Mouse (Mus musculus): ENCODE data around the gene Fbxl8. TPM values are rescaled to one million over a fixed set of nuclear protein-coding genes. Genes with fewer than 3 reads are reported as not detected.
A peak's percentile ranks its signal among the peaks of the same experiment; 100 is the strongest.

The Fbxl8 gene
- total and polyA plus RNA-seq, 2 experiments from 2014 or later = 1.2 to 3.1 TPM

- Histone ChIP-seq H3K36me3 (ENCODE audit: insufficient read depth, low read length) (no peaks in the 10 kb centered on the region), H3K4me2 (ENCODE audit: low read depth, low read length) (no peak overlapping the region), H3K4me1 (ENCODE audit: insufficient read depth, low read length) (peaks cover 17% of the 10 kb centered on the region), H3K27me3 (ENCODE audit: insufficient read depth, low read length) (peaks cover 34% of the 10 kb centered on the region), H3K9me3 (ENCODE audit: low read length) (no peaks in the 10 kb centered on the region), H3K9ac (replicated peaks; ENCODE audit: low read length) (no peak overlapping the region), H3K4me3 (ENCODE audit: low read length) (no peak overlapping the region), H3K27ac (no peak overlapping the region)
- WGBS = 18% methylated on average over 13 of the region's 13 CpGs
- TF ChIP-seq CTCF (IDR thresholded peaks at IDR 0.05; ENCODE audit: low read depth) = no peak
- ATAC-seq = no peak
- no peak for DNase-seq (ENCODE audit: low spot score)
Measured at GRCm38 (mm10) chr8:105266775-105267174, 2.3 kb downstream of the Fbxl8 start.

- Histone ChIP-seq H3K4me1 (ENCODE audit: insufficient read depth, low read length) (peaks cover 17% of the 10 kb centered on the region), H3K36me3 (ENCODE audit: insufficient read depth, low read length) (no peaks in the 10 kb centered on the region), H3K4me2 (ENCODE audit: low read depth, low read length) (peak overlapping the region; percentile 85), H3K27ac (peak overlapping the region; percentile 41; the same call in 1 of the 2 replicates), H3K27me3 (ENCODE audit: insufficient read depth, low read length) (peaks cover 45% of the 10 kb centered on the region), H3K9me3 (ENCODE audit: low read length) (no peaks in the 10 kb centered on the region), H3K4me3 (ENCODE audit: low read length) (peak overlapping the region; percentile 46), H3K9ac (replicated peaks; ENCODE audit: low read length) (peak overlapping the region; percentile 54)
- WGBS = under 1% methylated on average over 53 of the region's 65 CpGs
- DNase-seq (ENCODE audit: low spot score) (peak; percentile 97), ATAC-seq (peak; percentile 90)
- TF ChIP-seq CTCF (IDR thresholded peaks at IDR 0.05; ENCODE audit: low read depth) = peak; percentile 13; the same call in 1 of the 2 replicates
Measured at GRCm38 (mm10) chr8:105268342-105269074, 4.1 kb downstream of the Fbxl8 start.

GRCm38 (mm10) chr8:105269075-105269458 lies 4.6 kb downstream of the Fbxl8 start:
- no peak for TF ChIP-seq CTCF (IDR thresholded peaks at IDR 0.05; ENCODE audit: low read depth)
- Histone ChIP-seq H3K9me3 (ENCODE audit: low read length) (no peaks in the 10 kb centered on the region), H3K27ac (peak overlapping the region; percentile 41; the same call in 1 of the 2 replicates), H3K4me1 (ENCODE audit: insufficient read depth, low read length) (peaks cover 17% of the 10 kb centered on the region), H3K4me2 (ENCODE audit: low read depth, low read length) (peak overlapping the region; percentile 85), H3K4me3 (ENCODE audit: low read length) (peak overlapping the region; percentile 46), H3K36me3 (ENCODE audit: insufficient read depth, low read length) (no peaks in the 10 kb centered on the region), H3K27me3 (ENCODE audit: insufficient read depth, low read length) (peaks cover 45% of the 10 kb centered on the region), H3K9ac (replicated peaks; ENCODE audit: low read length) (peak overlapping the region; percentile 54)
- ATAC-seq = peak; percentile 16; the same call in 1 of the 2 replicates
- DNase-seq (ENCODE audit: low spot score) = no peak
- WGBS = under 1% methylated on average over 10 of the region's 10 CpGs

- H3K9ac ChIP-seq (replicated peaks; ENCODE audit: low read length) = peak within 1 kb of the TSS; percentile 54
- under 1% methylated on average over 42 of the region's 42 CpGs for WGBS
- no peak for TF ChIP-seq CTCF (IDR thresholded peaks at IDR 0.05; ENCODE audit: low read depth)
- peaks cover 17% of the 10 kb centered on the region for H3K4me1 ChIP-seq (ENCODE audit: insufficient read depth, low read length)
- H3K27me3 ChIP-seq (ENCODE audit: insufficient read depth, low read length) = peaks cover 45% of the 10 kb centered on the region
- no peak for ATAC-seq
- peak within 1 kb of the TSS; percentile 85 for H3K4me2 ChIP-seq (ENCODE audit: low read depth, low read length)
- H3K27ac ChIP-seq = peak within 1 kb of the TSS; percentile 41; the same call in 1 of the 2 replicates
- H3K36me3 ChIP-seq (ENCODE audit: insufficient read depth, low read length) = no peaks in the 10 kb centered on the region
- H3K9me3 ChIP-seq (ENCODE audit: low read length) = no peaks in the 10 kb centered on the region
- DNase-seq (ENCODE audit: low spot score) = no peak
- H3K4me3 ChIP-seq (ENCODE audit: low read length) = peak within 1 kb of the TSS; percentile 46
Measured at GRCm38 (mm10) chr8:105269461-105269947, 5.1 kb downstream of the Fbxl8 start, which contains the start of gene Hsf4. Gene Hsf4 (plus strand): TSS chr8:105269801.

GRCm38 (mm10) chr8:105270101-105270915 lies 5.9 kb downstream of the Fbxl8 start:
- H3K4me3 ChIP-seq (ENCODE audit: low read length) = peak overlapping the region; percentile 46
- no peaks in the 10 kb centered on the region for H3K36me3 ChIP-seq (ENCODE audit: insufficient read depth, low read length)
- H3K9me3 ChIP-seq (ENCODE audit: low read length) = no peaks in the 10 kb centered on the region
- peaks cover 45% of the 10 kb centered on the region for H3K27me3 ChIP-seq (ENCODE audit: insufficient read depth, low read length)
- H3K4me2 ChIP-seq (ENCODE audit: low read depth, low read length) = peak overlapping the region; percentile 85
- ATAC-seq (no peak), DNase-seq (ENCODE audit: low spot score) (no peak)
- WGBS = 6% methylated on average over 39 of the region's 39 CpGs
- H3K27ac ChIP-seq = no peak overlapping the region
- 0 out of 2 replicates have a peak overlapping the region, but pooled peaks have one; percentile 54 for H3K9ac ChIP-seq (replicated peaks; ENCODE audit: low read length)
- H3K4me1 ChIP-seq (ENCODE audit: insufficient read depth, low read length) = peaks cover 17% of the 10 kb centered on the region
- TF ChIP-seq CTCF (IDR thresholded peaks at IDR 0.05; ENCODE audit: low read depth) = no peak

GRCm38 (mm10) chr8:105270916-105271186 lies 6.4 kb downstream of the Fbxl8 start:
- TF ChIP-seq CTCF (IDR thresholded peaks at IDR 0.05; ENCODE audit: low read depth) = peak; percentile 8; the same call in 1 of the 2 replicates
- 6% methylated on average over 11 of the region's 11 CpGs for WGBS
- no peaks in the 10 kb centered on the region for H3K9me3 ChIP-seq (ENCODE audit: low read length)
- no peak overlapping the region for H3K9ac ChIP-seq (replicated peaks; ENCODE audit: low read length)
- no peak overlapping the region for H3K4me3 ChIP-seq (ENCODE audit: low read length)
- no peak for ATAC-seq
- peaks cover 45% of the 10 kb centered on the region for H3K27me3 ChIP-seq (ENCODE audit: insufficient read depth, low read length)
- H3K27ac ChIP-seq = no peak overlapping the region
- no peaks in the 10 kb centered on the region for H3K36me3 ChIP-seq (ENCODE audit: insufficient read depth, low read length)
- no peak for DNase-seq (ENCODE audit: low spot score)
- H3K4me1 ChIP-seq (ENCODE audit: insufficient read depth, low read length) = peaks cover 17% of the 10 kb centered on the region
- H3K4me2 ChIP-seq (ENCODE audit: low read depth, low read length) = peak overlapping the region; percentile 85; the same call in 1 of the 2 replicates

Data from hindbrain, postnatal 0 days (tissue).